Mouse (Mus musculus) midbrain, embryonic 14.5 days (tissue): ENCODE data around the gene Stim1. TPM values are rescaled to one million over a fixed set of nuclear protein-coding genes. Genes with fewer than 3 reads are reported as not detected.
A peak's percentile ranks its signal among the peaks of the same experiment; 100 is the strongest.
"Not testable (repeated sequence)": the region's sequence is repeated elsewhere in the genome, so short reads cannot be mapped to it uniquely, and the experiment has no call there.

ENCODE experiments used
- ATAC-seq: fragments of 200-750 bp; cut with Nextera tagmentation; 2 replicates; pipeline ENCODE4 v1.8.0; 2017; ENCODE audit warnings: moderate number of reproducible peaks, moderate library complexity; ENCODE audit not compliant: low FRiP score, low TSS enrichment
- DNase-seq: peaks from one replicate; pipeline ENCODE4 v3.0.0-alpha.2; 2015
- H3K27ac ChIP-seq: fragments of 300-500 bp; sonication (generic); replicated peaks from 2 replicates; pipeline ENCODE4 v1.5.1; 2014; ENCODE audit warnings: mild to moderate bottlenecking, low read depth, low read length, moderate library complexity
- H3K27me3 ChIP-seq: fragments of 300-500 bp; sonication (generic); 2 replicates; pipeline ENCODE4 v1.6.1; 2014; ENCODE audit warnings: low read length, control low read depth, mixed read lengths; ENCODE audit not compliant: control insufficient read depth, insufficient read depth
- H3K36me3 ChIP-seq: fragments of 300-500 bp; sonication (generic); 2 replicates; pipeline ENCODE4 v1.6.1; 2014; ENCODE audit warnings: low read length, control low read depth; ENCODE audit not compliant: control insufficient read depth, insufficient read depth
- H3K4me1 ChIP-seq: fragments of 300-500 bp; sonication (generic); 2 replicates; pipeline ENCODE4 v1.6.1; 2014; ENCODE audit warnings: mild to moderate bottlenecking, antibody characterized with exemption, low read length, control low read depth; ENCODE audit not compliant: control insufficient read depth, insufficient read depth
- H3K4me2 ChIP-seq: fragments of 300-500 bp; sonication (generic); 2 replicates; pipeline ENCODE4 v1.6.1; 2014; ENCODE audit warnings: mild to moderate bottlenecking, low read length, moderate library complexity
- H3K4me3 ChIP-seq: fragments of 300-500 bp; sonication (generic); replicated peaks from 2 replicates; pipeline ENCODE4 v1.5.1; 2014; ENCODE audit warnings: low read depth, low read length
- H3K9ac ChIP-seq: fragments of 300-500 bp; sonication (generic); replicated peaks from 2 replicates; pipeline ENCODE4 v1.6.1; 2014; ENCODE audit warnings: mild to moderate bottlenecking, low read length, moderate library complexity
- H3K9me3 ChIP-seq: fragments of 300-500 bp; sonication (generic); 2 replicates; pipeline ENCODE4 v1.6.1; 2016; ENCODE audit warnings: low read length, control low read depth, mixed read lengths; ENCODE audit not compliant: control insufficient read depth
- WGBS: fragments of 180-500 bp; shearing (Covaris S2); extraction: QIAGEN DNeasy Blood & Tissue Kit; methylation state at CpG from one replicate; pipeline ENCODE4 v1.1.7; 2014; 5-methylcytosine and 5-hydroxymethylcytosine counted together
- polyA plus RNA-seq: library from polyadenylated mRNA; unstranded; fragments of >200 nt; fragmentation: Nextera tagmentation; extraction: Ambion mirVana; gene quantifications from 2 replicates; pipeline ENCODE4 v1.2.1, GENCODE M21; 2014

The Stim1 gene
- polyA plus RNA-seq, 1 experiment from 2014 or later = 11.3 TPM

- ATAC-seq, H3K36me3 ChIP-seq, H3K4me1 ChIP-seq, DNase-seq, H3K27ac ChIP-seq, H3K4me3 ChIP-seq, H3K27me3 ChIP-seq, H3K9me3 ChIP-seq, H3K4me2 ChIP-seq, H3K9ac ChIP-seq: not testable (repeated sequence)
- 94% methylated on average over 9 of the region's 9 CpGs for WGBS
These were observed 147.7 kb downstream of the Stim1 start for GRCm38 (mm10) chr7:102415272-102415671.

GRCm38 (mm10) chr7:102415841-102416240 is 148.2 kb downstream of the Stim1 start:
- no peak overlapping the region for H3K9ac ChIP-seq
- no peaks in the 10 kb centered on the region for H3K9me3 ChIP-seq
- 47% methylated on average over 6 of the region's 6 CpGs for WGBS
- DNase-seq (no peak), ATAC-seq (no peak)
- H3K36me3 ChIP-seq = no peaks in the 10 kb centered on the region
- no peak overlapping the region for H3K4me3 ChIP-seq
- H3K4me2 ChIP-seq = no peak overlapping the region
- H3K27me3 ChIP-seq = no peaks in the 10 kb centered on the region
- no peak overlapping the region for H3K27ac ChIP-seq
- no peaks in the 10 kb centered on the region for H3K4me1 ChIP-seq

GRCm38 (mm10) chr7:102417398-102417797 is 149.8 kb downstream of the Stim1 start:
- Histone ChIP-seq H3K27ac (no peak overlapping the region), H3K27me3 (no peaks in the 10 kb centered on the region), H3K4me2 (no peak overlapping the region), H3K9me3 (no peaks in the 10 kb centered on the region), H3K36me3 (no peaks in the 10 kb centered on the region), H3K4me3 (no peak overlapping the region), H3K4me1 (no peaks in the 10 kb centered on the region), H3K9ac (no peak overlapping the region)
- 6% methylated on average over 4 of the region's 4 CpGs for WGBS
- peak; percentile 74 for ATAC-seq
- peak; percentile 84 for DNase-seq

GRCm38 (mm10) chr7:102422036-102422435 is 154.4 kb downstream of the Stim1 start:
- no peak overlapping the region for H3K27ac ChIP-seq
- ATAC-seq (no peak), DNase-seq (no peak)
- H3K27me3 ChIP-seq = no peaks in the 10 kb centered on the region
- no peak overlapping the region for H3K4me3 ChIP-seq
- no peak overlapping the region for H3K4me2 ChIP-seq
- H3K36me3 ChIP-seq = no peaks in the 10 kb centered on the region
- WGBS = 97% methylated on average over 2 of the region's 2 CpGs
- H3K9ac ChIP-seq = no peak overlapping the region
- no peaks in the 10 kb centered on the region for H3K4me1 ChIP-seq
- no peaks in the 10 kb centered on the region for H3K9me3 ChIP-seq

- H3K9me3 ChIP-seq = no peaks in the 10 kb centered on the region
- no peak overlapping the region for H3K9ac ChIP-seq
- no peak overlapping the region for H3K4me3 ChIP-seq
- WGBS = 52% methylated on average over 6 of the region's 6 CpGs
- H3K4me1 ChIP-seq = no peaks in the 10 kb centered on the region
- H3K27ac ChIP-seq = no peak overlapping the region
- no peak for ATAC-seq
- H3K36me3 ChIP-seq = 0 out of 2 replicates have a peak, but pooled peaks cover 5% of the 10 kb centered on the region
- DNase-seq = no peak
- H3K4me2 ChIP-seq = no peak overlapping the region
- no peaks in the 10 kb centered on the region for H3K27me3 ChIP-seq
These were observed 158.5 kb downstream of the Stim1 start for GRCm38 (mm10) chr7:102425933-102426685.

- H3K36me3 ChIP-seq = 0 out of 2 replicates have a peak, but pooled peaks cover 5% of the 10 kb centered on the region
- no peak overlapping the region for H3K4me3 ChIP-seq
- no peak for DNase-seq
- H3K4me2 ChIP-seq = no peak overlapping the region
- ATAC-seq = no peak
- H3K4me1 ChIP-seq = no peaks in the 10 kb centered on the region
- 88% methylated on average over 2 of the region's 2 CpGs for WGBS
- H3K9ac ChIP-seq = no peak overlapping the region
- no peak overlapping the region for H3K27ac ChIP-seq
- no peaks in the 10 kb centered on the region for H3K27me3 ChIP-seq
- H3K9me3 ChIP-seq = no peaks in the 10 kb centered on the region
These were observed 166.7 kb downstream of the Stim1 start for GRCm38 (mm10) chr7:102434344-102434743.

GRCm38 (mm10) chr7:102440822-102441656 is 173.4 kb downstream of the Stim1 start:
- ATAC-seq = peak; percentile 26; the same call in 1 of the 2 replicates
- peaks cover 10% of the 10 kb centered on the region for H3K4me1 ChIP-seq
- no peak overlapping the region; the same call in 1 of the 2 replicates for H3K9ac ChIP-seq
- H3K27ac ChIP-seq = no peak overlapping the region
- H3K4me2 ChIP-seq = peak overlapping the region; percentile 74
- H3K27me3 ChIP-seq = no peaks in the 10 kb centered on the region
- H3K4me3 ChIP-seq = peak overlapping the region; percentile 78
- peaks cover 10% of the 10 kb centered on the region for H3K36me3 ChIP-seq
- WGBS = 55% methylated on average over 15 of the region's 15 CpGs
- DNase-seq = no peak
- H3K9me3 ChIP-seq = no peaks in the 10 kb centered on the region

- peak; percentile 99 for ATAC-seq
- Histone ChIP-seq H3K4me1 (peaks cover 10% of the 10 kb centered on the region), H3K27me3 (no peaks in the 10 kb centered on the region), H3K9me3 (no peaks in the 10 kb centered on the region), H3K4me3 (peak within 1 kb of the TSS; percentile 78), H3K27ac (peak within 1 kb of the TSS; percentile 77), H3K36me3 (peaks cover 18% of the 10 kb centered on the region), H3K4me2 (peak within 1 kb of the TSS; percentile 74), H3K9ac (peak within 1 kb of the TSS; percentile 67)
- DNase-seq = peak; percentile 98
- WGBS = under 1% methylated on average over 56 of the region's 56 CpGs
These were observed 174.2 kb downstream of the Stim1 start, which contains the start of gene Rrm1 for GRCm38 (mm10) chr7:102441657-102442391. Gene Rrm1 (plus strand): TSS chr7:102441695.
